Mouse (Mus musculus) hindbrain, embryonic 14.5 days (tissue): ENCODE results near the gene Pabpc5. TPM values are rescaled to one million over a fixed set of nuclear protein-coding genes. Genes with fewer than 3 reads are reported as not detected.
A peak's percentile ranks its signal among the peaks of the same experiment; 100 is the strongest.

Experiments
- ATAC-seq: fragments of 200-750 bp; cut with Nextera tagmentation; 2 replicates; pipeline ENCODE4 v1.8.0; 2017; ENCODE audit warnings: moderate number of reproducible peaks, mild to moderate bottlenecking, moderate TSS enrichment, moderate library complexity; ENCODE audit not compliant: low FRiP score
- DNase-seq: peaks from one replicate; pipeline ENCODE4 v3.0.0-alpha.2; 2015; ENCODE audit warnings: low spot score
- H3K27ac ChIP-seq: fragments of 300-500 bp; sonication (generic); 2 replicates; pipeline ENCODE4 v1.5.1; 2014; ENCODE audit warnings: mild to moderate bottlenecking, moderate library complexity
- H3K27me3 ChIP-seq: fragments of 300-500 bp; sonication (generic); 2 replicates; pipeline ENCODE4 v1.6.1; 2014; ENCODE audit warnings: mild to moderate bottlenecking, low read length, mixed read lengths; ENCODE audit not compliant: control insufficient read depth, insufficient read depth
- H3K36me3 ChIP-seq: fragments of 300-500 bp; sonication (generic); replicated peaks from 2 replicates; pipeline ENCODE4 v1.6.1; 2014; ENCODE audit not compliant: control insufficient read depth, insufficient read depth
- H3K4me1 ChIP-seq: fragments of 300-500 bp; sonication (generic); replicated peaks from 2 replicates; pipeline ENCODE4 v1.6.1; 2014; ENCODE audit warnings: antibody characterized with exemption, low read length, mixed read lengths; ENCODE audit not compliant: control insufficient read depth, insufficient read depth
- H3K4me2 ChIP-seq: fragments of 300-500 bp; sonication (generic); replicated peaks from 2 replicates; pipeline ENCODE4 v1.6.1; 2014; ENCODE audit warnings: mild to moderate bottlenecking, moderate library complexity
- H3K4me3 ChIP-seq: fragments of 300-500 bp; sonication (generic); replicated peaks from 2 replicates; pipeline ENCODE4 v1.5.1; 2014; ENCODE audit warnings: mild to moderate bottlenecking, low read length
- H3K9ac ChIP-seq: fragments of 300-500 bp; sonication (generic); 2 replicates; pipeline ENCODE4 v1.6.1; 2014
- H3K9me3 ChIP-seq: fragments of 300-500 bp; sonication (generic); 2 replicates; pipeline ENCODE4 v1.6.1; 2016; ENCODE audit warnings: low read length; ENCODE audit not compliant: control insufficient read depth
- WGBS: fragments of 180-500 bp; shearing (Covaris S2); extraction: QIAGEN DNeasy Blood & Tissue Kit; methylation state at CpG from one replicate; pipeline ENCODE4 v1.1.7; 2014; 5-methylcytosine and 5-hydroxymethylcytosine counted together
- polyA plus RNA-seq: library from polyadenylated mRNA; unstranded; fragments of >200 nt; fragmentation: Nextera tagmentation; extraction: Ambion mirVana; gene quantifications from 2 replicates; pipeline ENCODE4 v1.2.1, GENCODE M21; 2014

Pabpc5 gene
- polyA plus RNA-seq = 2.6 and 2.7 TPM in 2 replicates

DNA sequence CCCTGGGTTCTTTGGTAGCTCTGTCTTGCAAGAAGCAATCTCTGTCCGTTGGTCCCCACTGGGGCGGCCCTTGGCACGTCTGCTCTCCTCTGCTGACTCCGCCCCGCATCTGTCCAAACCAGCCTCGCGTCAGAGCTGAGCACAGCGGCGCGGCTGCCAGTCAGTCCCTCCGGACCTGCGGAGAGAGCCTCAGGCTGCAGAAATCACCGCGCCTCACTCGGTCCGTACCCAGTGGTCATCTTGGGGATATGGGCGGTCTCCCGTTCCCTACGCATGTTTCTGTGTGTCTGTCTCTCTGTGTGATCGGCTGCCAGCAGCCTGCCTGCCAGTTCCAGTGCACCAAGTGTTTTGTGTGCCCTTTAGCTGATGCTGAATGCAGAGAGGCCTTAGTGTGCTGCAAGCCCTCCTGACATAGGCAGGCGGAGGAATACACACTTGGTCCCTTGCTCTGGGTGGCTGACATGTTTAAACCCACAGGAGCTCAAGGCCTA, at the start of gene Pabpc5:
Gene Pabpc5, plus strand, starts transcription at position 116 of the 491 bp plus-strand sequence.
- no peaks in the 10 kb centered on the region for H3K36me3 ChIP-seq
- peak within 1 kb of the TSS; percentile 91 for H3K27ac ChIP-seq
- DNase-seq (peak; percentile 68), ATAC-seq (peak; percentile 98)
- WGBS = 9% methylated on average over 21 of the region's 21 CpGs
- peak within 1 kb of the TSS; percentile 43 for H3K4me3 ChIP-seq
- H3K9ac ChIP-seq = peak within 1 kb of the TSS; percentile 69
- no peaks in the 10 kb centered on the region for H3K9me3 ChIP-seq
- H3K4me2 ChIP-seq = peak within 1 kb of the TSS; percentile 38
- no peaks in the 10 kb centered on the region for H3K27me3 ChIP-seq
- no peaks in the 10 kb centered on the region; the same call in 1 of the 2 replicates for H3K4me1 ChIP-seq

DNA sequence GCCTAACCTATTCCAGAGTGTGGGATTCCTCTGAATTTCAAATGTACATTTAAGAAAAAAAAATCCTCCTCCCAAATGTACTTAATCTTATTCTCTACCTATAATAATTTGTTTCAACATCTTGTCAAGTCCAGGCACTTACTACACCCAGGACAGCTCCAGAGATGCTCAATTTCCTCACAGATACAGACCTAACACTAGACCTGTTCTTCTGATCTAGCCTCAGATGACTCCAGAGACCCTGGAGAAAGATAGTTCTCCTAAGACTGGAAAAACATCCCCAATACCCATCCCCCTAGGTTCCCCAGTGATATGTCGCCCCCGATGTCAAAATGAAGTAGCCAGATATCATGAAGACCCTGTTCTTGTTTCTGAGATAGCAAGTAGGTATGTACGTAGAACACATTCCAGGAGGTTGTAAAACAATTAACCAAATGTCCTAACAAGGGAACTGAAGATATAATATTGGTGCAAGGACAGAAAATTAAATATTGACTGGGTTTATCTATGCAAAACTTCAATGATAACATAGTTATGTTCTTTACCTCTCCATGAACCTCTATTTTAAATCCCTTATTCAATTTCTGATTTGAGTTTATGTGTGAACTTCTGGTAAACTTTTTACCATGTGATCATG, 39.9 kb upstream of the Pabpc5 start:
- WGBS = 96% methylated on average over 3 of the region's 3 CpGs
- no peaks in the 10 kb centered on the region for H3K4me1 ChIP-seq
- no peak overlapping the region for H3K4me3 ChIP-seq
- H3K36me3 ChIP-seq = no peaks in the 10 kb centered on the region
- no peak overlapping the region for H3K4me2 ChIP-seq
- H3K27me3 ChIP-seq = no peaks in the 10 kb centered on the region
- no peak overlapping the region for H3K9ac ChIP-seq
- H3K27ac ChIP-seq = no peak overlapping the region
- DNase-seq (no peak), ATAC-seq (no peak)
- H3K9me3 ChIP-seq = no peaks in the 10 kb centered on the region

DNA sequence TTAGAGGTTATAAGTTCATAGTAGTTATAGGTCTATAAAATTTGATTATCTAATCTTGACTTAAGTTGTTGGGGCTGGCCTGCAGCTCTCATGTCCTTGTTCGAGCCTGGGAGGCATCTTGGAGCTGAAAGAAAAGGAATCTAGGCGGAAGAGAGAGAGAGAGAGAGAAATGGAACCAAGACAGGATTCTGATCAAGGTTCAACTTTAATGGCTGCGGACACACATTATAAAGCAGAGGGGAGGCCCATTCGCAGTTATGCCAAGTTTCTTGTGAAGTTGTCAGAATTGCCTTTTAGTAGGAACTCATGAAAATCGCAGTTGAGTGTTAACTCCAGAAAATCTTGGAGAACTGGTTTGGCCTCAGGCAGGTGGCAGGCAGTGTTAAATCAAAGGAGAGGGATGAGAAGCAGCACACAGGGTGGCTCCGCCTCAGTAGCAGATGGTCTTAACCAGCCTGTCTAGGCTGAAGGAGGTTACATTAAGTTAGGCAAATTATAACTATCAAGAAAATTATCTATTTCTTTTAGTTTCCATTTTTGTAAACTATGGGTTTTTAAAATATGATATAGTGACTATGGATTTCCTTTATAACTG, 38.6 kb upstream of the Pabpc5 start:
- H3K4me3 ChIP-seq = no peak overlapping the region
- H3K9me3 ChIP-seq = no peaks in the 10 kb centered on the region
- no peak overlapping the region for H3K9ac ChIP-seq
- no peaks in the 10 kb centered on the region for H3K4me1 ChIP-seq
- ATAC-seq = no peak
- H3K27me3 ChIP-seq = no peaks in the 10 kb centered on the region
- 82% methylated on average over 6 of the region's 6 CpGs for WGBS
- DNase-seq = no peak
- H3K27ac ChIP-seq = no peak overlapping the region
- H3K4me2 ChIP-seq = no peak overlapping the region
- no peaks in the 10 kb centered on the region for H3K36me3 ChIP-seq

DNA sequence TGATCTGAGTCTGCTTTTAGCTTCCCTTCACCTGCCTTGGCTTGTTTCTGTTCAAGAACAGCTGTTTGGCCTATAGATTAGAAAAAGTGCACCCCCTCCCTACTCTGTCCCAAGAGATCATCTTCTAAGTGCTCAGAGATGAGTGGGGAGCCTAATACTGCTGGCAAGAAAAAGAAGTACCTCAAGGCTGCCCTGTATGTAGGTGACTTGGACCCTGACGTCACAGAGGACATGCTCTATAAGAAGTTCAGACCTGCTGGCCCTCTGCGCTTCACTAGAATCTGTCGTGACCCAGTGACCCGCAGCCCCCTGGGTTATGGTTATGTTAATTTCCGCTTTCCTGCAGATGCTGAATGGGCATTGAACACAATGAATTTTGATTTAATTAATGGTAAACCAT, 856 bp downstream of the Pabpc5 start:
- WGBS = 44% methylated on average over 5 of the region's 5 CpGs
- ATAC-seq = 0 out of 2 replicates have a peak, but pooled peaks have one; percentile 38
- Histone ChIP-seq H3K9ac (peak overlapping the region; percentile 69), H3K9me3 (no peaks in the 10 kb centered on the region), H3K27ac (peak overlapping the region; percentile 91), H3K4me2 (peak overlapping the region; percentile 38), H3K27me3 (no peaks in the 10 kb centered on the region), H3K36me3 (no peaks in the 10 kb centered on the region), H3K4me1 (no peaks in the 10 kb centered on the region; the same call in 1 of the 2 replicates), H3K4me3 (peak overlapping the region; percentile 43)
- DNase-seq = no peak
